Mouse (Mus musculus) heart, adult 2 months (tissue): ENCODE results near the gene Pttg1ip. TPM values are rescaled to one million over a fixed set of nuclear protein-coding genes. Genes with fewer than 3 reads are reported as not detected.
A peak's percentile ranks its signal among the peaks of the same experiment; 100 is the strongest.

Experiments
- DNase-seq, 2 experiments: peaks; one replicate each; pipeline ENCODE4 v3.0.0; 2021
- H3K27ac ChIP-seq: fragments of 200-600 bp; 2 replicates; pipeline ENCODE4 v1.8.1; 2022
- H3K27me3 ChIP-seq: fragments of 200-500 bp; 2 replicates; pipeline ENCODE4 v1.6.1; 2012; ENCODE audit warnings: mild to moderate bottlenecking, low read length, inconsistent platforms, mixed read lengths; ENCODE audit not compliant: control insufficient read depth, insufficient read depth
- H3K36me3 ChIP-seq: fragments of 200-500 bp; 2 replicates; pipeline ENCODE4 v1.6.1; 2012; ENCODE audit warnings: low read length, inconsistent platforms; ENCODE audit not compliant: control insufficient read depth, insufficient read depth
- H3K4me1 ChIP-seq: fragments of 200-500 bp; 2 replicates; pipeline ENCODE4 v1.6.1; 2011; ENCODE audit warnings: low read length; ENCODE audit not compliant: control insufficient read depth, insufficient read depth
- H3K4me3 ChIP-seq: fragments of 200-600 bp; 2 replicates; pipeline ENCODE4 v1.8.1; 2022
- H3K79me2 ChIP-seq: fragments of 200-500 bp; replicated peaks from 2 replicates; pipeline ENCODE4 v1.6.1; 2012; ENCODE audit warnings: mild to moderate bottlenecking, inconsistent platforms, low read length, moderate library complexity, mixed read lengths; ENCODE audit not compliant: control insufficient read depth, insufficient read depth
- H3K9ac ChIP-seq: fragments of 200-500 bp; 2 replicates; pipeline ENCODE4 v1.6.1; 2012; ENCODE audit warnings: low read depth, mild to moderate bottlenecking, control low read depth, inconsistent platforms, low read length, mixed read lengths
- CTCF ChIP-seq: fragments of 200-600 bp; IDR thresholded peaks from 2 replicates; pipeline ENCODE4 v1.8.1; 2022; ENCODE audit warnings: antibody characterized with exemption, mild to moderate bottlenecking, moderate library complexity
- EP300 ChIP-seq: fragments of 200-500 bp; IDR thresholded peaks from 2 replicates; pipeline ENCODE4 v1.6.1; 2011; ENCODE audit warnings: low read depth, low read length, control low read depth; ENCODE audit not compliant: insufficient read depth
- POLR2A ChIP-seq: fragments of 200-500 bp; IDR thresholded peaks from 2 replicates; pipeline ENCODE4 v1.6.1; 2011; ENCODE audit warnings: mild to moderate bottlenecking, low read depth, low read length, control low read depth; ENCODE audit not compliant: insufficient read depth
- WGBS: fragments of 180-500 bp; shearing (Covaris S2); methylation state at CpG from one replicate; pipeline ENCODE4 v1.1.7; 2018; 5-methylcytosine and 5-hydroxymethylcytosine counted together
- intact Hi-C: fragments of 180-260 bp; cut with DNase I; formaldehyde crosslinking; loops from one replicate; pipeline ENCODE4 v1.15.1; 2025
- polyA plus RNA-seq: library from polyadenylated mRNA; depleted of rRNA; stranded (reverse); fragments of >200 nt; gene quantifications from 2 replicates; pipeline ENCODE4 v1.2.3, GENCODE M21; 2012
- total RNA-seq, 2 experiments: library from RNA; stranded (reverse); gene quantifications; 2 replicates each; pipeline ENCODE4 v1.2.3; 2021

The Pttg1ip gene
- total and polyA plus RNA-seq, 3 experiments = 119 to 132 (median 131) TPM

DNA sequence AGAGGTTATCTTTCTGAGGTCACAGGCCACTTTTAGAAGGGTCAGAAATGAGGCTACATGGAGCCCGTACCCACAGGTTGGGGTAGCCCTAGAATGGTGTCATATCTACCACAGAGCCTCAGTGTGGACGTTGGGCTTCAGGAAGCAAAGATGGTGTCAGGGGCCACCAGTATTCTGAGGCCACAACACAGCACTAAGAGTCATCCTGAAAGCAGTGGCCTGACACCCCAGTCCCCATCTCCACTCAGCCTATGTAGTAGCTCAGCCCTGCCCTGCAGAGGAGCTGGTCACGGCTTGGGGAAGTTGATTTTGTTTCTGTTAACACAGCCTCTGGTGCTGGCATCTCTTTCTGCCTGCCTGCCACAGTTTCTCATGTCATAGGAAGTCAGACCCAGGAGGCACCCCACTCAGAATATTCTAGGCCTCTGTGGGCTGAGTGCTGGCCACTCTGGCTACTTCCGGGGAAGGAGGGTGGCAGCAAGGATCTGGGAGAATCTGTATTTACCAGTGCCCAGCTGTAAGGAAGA lies 40.9 kb upstream of the Pttg1ip start:
- no peaks in the 10 kb centered on the region for H3K27me3 ChIP-seq
- peak in 1 of 2 experiments; percentile 33 for DNase-seq
- H3K36me3 ChIP-seq = no peaks in the 10 kb centered on the region
- TF ChIP-seq CTCF (no peak), EP300 (no peak), POLR2A (no peak)
- H3K9ac ChIP-seq = no peak overlapping the region
- H3K4me1 ChIP-seq = peaks cover 4% of the 10 kb centered on the region; the same call in 1 of the 2 replicates
- no peaks in the 10 kb centered on the region for H3K79me2 ChIP-seq
- no peak overlapping the region for H3K4me3 ChIP-seq
- H3K27ac ChIP-seq = no peak overlapping the region
- intact Hi-C loops = no loop called here
- WGBS = 77% methylated on average over 4 of the region's 4 CpGs

- Histone ChIP-seq H3K9ac (no peak overlapping the region), H3K4me1 (peaks cover 4% of the 10 kb centered on the region; the same call in 1 of the 2 replicates), H3K79me2 (no peaks in the 10 kb centered on the region), H3K27me3 (no peaks in the 10 kb centered on the region), H3K4me3 (no peak overlapping the region), H3K27ac (no peak overlapping the region), H3K36me3 (no peaks in the 10 kb centered on the region)
- 72% methylated on average over 10 of the region's 10 CpGs for WGBS
- no peak for TF ChIP-seq EP300
- TF ChIP-seq CTCF = no peak
- TF ChIP-seq POLR2A = no peak
- no peak for DNase-seq
- intact Hi-C loops = no loop called here
These were observed 39.5 kb upstream of the Pttg1ip start for GRCm38 (mm10) chr10:77541864-77542666.

- intact Hi-C loops = no loop called here
- no peak for TF ChIP-seq POLR2A
- TF ChIP-seq EP300 = no peak
- TF ChIP-seq CTCF = peak; percentile 63
- DNase-seq = peak in 1 of 2 experiments; percentile 37
- no peak overlapping the region for H3K27ac ChIP-seq
- peaks cover 4% of the 10 kb centered on the region; the same call in 1 of the 2 replicates for H3K4me1 ChIP-seq
- no peak overlapping the region for H3K4me3 ChIP-seq
- H3K79me2 ChIP-seq = no peaks in the 10 kb centered on the region
- whole genome bisulfite sequencing = 55% methylated on average over 7 of the region's 7 CpGs
- no peaks in the 10 kb centered on the region for H3K36me3 ChIP-seq
- no peak overlapping the region for H3K9ac ChIP-seq
- H3K27me3 ChIP-seq = no peaks in the 10 kb centered on the region
These were observed 38.3 kb upstream of the Pttg1ip start for GRCm38 (mm10) chr10:77543226-77543625.

DNA sequence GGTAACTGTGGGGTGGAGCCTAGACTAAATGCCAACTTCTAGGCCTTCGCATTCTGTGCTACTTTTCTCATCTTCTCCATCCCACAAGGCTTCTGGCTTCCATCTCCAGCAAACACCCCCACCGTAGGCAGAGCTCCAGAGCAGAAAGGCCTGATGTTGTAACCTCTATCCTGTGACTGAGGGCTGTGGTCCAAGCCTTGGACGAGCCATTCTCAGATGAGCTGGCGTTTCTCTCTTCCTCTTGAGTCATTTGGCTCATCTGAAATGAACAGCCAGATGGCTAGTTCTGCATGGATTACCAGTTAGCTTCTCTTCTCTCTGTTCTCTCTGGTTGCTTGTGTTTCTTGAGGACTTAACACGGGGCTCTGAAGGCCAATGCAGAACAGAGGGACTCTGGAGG lies 36.6 kb upstream of the Pttg1ip start:
- intact Hi-C loops = no loop called here
- Histone ChIP-seq H3K4me1 (peaks cover 4% of the 10 kb centered on the region; the same call in 1 of the 2 replicates), H3K79me2 (no peaks in the 10 kb centered on the region), H3K36me3 (no peaks in the 10 kb centered on the region), H3K27ac (no peak overlapping the region), H3K4me3 (no peak overlapping the region), H3K9ac (no peak overlapping the region), H3K27me3 (no peaks in the 10 kb centered on the region)
- 48% methylated on average over 5 of the region's 5 CpGs for WGBS
- TF ChIP-seq EP300 (peak; percentile 75; the same call in 1 of the 2 replicates), POLR2A (no peak)
- peak; percentile 82 to 87 for DNase-seq

DNA sequence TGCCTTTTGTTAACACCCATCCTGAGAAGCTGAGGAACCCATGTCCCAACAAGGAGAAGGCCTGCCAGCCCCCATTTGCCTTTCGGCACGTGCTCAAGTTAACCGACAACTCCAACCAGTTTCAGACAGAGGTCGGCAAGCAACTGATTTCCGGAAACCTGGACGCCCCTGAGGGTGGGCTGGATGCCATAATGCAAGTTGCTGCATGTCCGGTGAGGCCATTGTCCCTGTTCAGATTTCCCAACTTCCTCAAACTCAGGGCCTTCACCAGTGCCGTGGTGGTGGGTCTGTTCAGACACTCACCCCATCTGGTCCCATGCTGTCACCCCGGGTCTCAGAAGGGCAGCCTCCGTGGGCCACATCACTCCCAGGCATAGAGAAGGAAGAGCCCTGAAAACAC lies 32.9 kb upstream of the Pttg1ip start:
- DNase-seq = no peak
- intact Hi-C loops = no loop called here
- Histone ChIP-seq H3K9ac (no peak overlapping the region), H3K4me3 (no peak overlapping the region), H3K36me3 (no peaks in the 10 kb centered on the region), H3K79me2 (no peaks in the 10 kb centered on the region), H3K4me1 (peaks cover 4% of the 10 kb centered on the region; the same call in 1 of the 2 replicates), H3K27ac (no peak overlapping the region), H3K27me3 (no peaks in the 10 kb centered on the region)
- 65% methylated on average over 10 of the region's 10 CpGs for WGBS
- TF ChIP-seq EP300 (no peak), CTCF (no peak), POLR2A (no peak)

DNA sequence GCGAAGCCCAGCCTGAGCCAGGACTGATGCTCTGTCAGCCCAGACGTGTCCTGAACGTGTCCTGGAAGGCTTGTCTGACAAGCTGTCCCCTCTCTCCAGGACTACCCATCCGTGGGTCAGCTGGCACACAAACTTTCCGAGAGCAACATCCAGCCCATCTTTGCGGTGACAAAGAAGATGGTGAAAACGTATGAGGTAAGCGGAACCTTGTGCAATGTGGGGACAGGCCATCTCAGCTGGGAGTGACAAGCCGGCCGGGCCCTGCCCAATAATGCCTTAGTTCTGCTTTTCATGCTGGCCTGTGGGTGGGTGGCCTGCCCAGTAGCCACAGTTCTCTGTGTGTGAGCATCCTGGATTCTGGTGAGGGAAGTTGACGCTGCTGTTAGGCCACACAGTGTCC lies 30.6 kb upstream of the Pttg1ip start:
- intact Hi-C loops = no loop called here
- 75% methylated on average over 11 of the region's 11 CpGs for WGBS
- Histone ChIP-seq H3K79me2 (no peaks in the 10 kb centered on the region), H3K4me3 (no peak overlapping the region), H3K36me3 (no peaks in the 10 kb centered on the region), H3K4me1 (no peaks in the 10 kb centered on the region), H3K27ac (no peak overlapping the region), H3K9ac (no peak overlapping the region), H3K27me3 (no peaks in the 10 kb centered on the region)
- no peak for TF ChIP-seq CTCF
- TF ChIP-seq POLR2A = no peak
- no peak for TF ChIP-seq EP300
- peak in 1 of 2 experiments; percentile 60 for DNase-seq
